Mouse (Mus musculus): ENCODE data around the gene Elmo1. TPM values are rescaled to one million over a fixed set of nuclear protein-coding genes. Genes with fewer than 3 reads are reported as not detected.
A peak's percentile ranks its signal among the peaks of the same experiment; 100 is the strongest.

Elmo1 gene
- 10.7 and 11.6 TPM in 2 replicates for polyA plus RNA-seq (2015; fragmentation: Nextera tagmentation; extraction: Ambion mirVana)

DNA sequence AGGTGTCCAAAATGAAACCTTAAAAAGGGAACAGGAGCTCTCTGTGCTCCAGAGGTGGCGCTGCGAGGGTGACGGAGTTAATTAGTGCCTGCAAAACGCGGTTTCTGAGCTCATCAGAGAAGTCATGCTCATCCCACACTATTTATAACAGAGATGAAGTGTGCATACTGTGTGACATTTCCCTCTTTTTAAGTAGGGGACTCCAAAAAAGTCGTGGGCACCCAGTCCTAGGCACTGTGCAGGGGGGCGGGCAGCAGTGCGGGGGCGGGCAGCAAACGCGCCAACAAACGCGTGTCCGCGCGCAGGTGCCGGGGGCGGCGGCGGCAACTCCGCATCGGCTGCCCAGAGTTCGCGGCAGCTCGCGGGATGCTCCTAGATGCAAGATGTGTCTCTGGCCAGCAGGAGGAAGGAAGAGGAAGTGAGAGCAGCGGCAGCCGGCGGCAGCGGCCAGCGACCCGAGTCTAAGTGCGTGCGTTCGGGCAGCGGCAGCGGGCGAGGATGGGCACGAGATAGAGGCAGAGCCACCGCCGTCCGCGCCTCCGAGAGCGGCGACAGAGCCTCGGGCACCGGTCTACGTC, at the start of gene Elmo1:
Gene Elmo1, plus strand, starts transcription at position 464 of the 578 bp plus-strand sequence.
- ATAC-seq (ENCODE audit: low FRiP score, low read depth): peak; percentile 63
- WGBS: under 1% methylated on average over 49 of the region's 49 CpGs
- peak within 1 kb of the TSS; percentile 80 for H3K4me3 ChIP-seq
- H3K4me1 ChIP-seq: no peaks in the 10 kb centered on the region
- no peaks in the 10 kb centered on the region for H3K36me3 ChIP-seq
- no peaks in the 10 kb centered on the region for H3K9me3 ChIP-seq
- H3K9ac ChIP-seq: peak within 1 kb of the TSS; percentile 78
- peak within 1 kb of the TSS; percentile 39; the same call in 1 of the 2 replicates for H3K27ac ChIP-seq
- H3K27me3 ChIP-seq: peaks cover 33% of the 10 kb centered on the region
- H3K4me2 ChIP-seq (replicated peaks): peak within 1 kb of the TSS; percentile 97

DNA sequence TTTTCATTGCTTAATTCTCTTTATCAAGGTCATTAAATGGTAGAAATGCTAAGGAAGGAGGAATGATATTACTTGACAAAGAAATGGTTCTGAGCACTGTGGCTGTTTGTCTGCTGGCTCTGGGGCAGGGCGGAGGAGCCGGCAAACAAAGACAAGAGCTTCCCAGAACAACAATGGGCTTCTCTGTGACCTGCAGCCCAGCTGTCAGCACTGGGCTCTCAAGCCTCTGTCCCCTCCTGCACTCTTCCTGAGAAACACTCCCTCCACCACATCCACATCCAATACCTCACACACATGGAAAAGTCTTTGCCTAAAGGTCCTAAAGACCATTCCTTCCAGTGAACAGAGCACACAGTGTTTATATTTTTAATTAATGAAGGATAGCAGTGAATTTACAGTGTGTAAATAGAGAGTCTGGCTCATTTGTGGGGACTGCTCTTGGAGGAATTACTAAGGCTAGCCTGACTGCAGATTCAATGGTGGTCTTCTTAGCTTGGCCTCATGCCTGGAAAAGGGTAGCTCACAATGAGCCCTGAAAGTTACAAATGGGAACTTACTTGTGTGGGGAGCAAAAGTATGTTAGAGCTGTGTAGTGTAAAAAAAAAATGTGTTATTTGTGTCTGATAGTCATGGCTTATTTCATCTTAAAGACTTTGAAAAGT, 49.1 kb upstream of the Elmo1 start:
- Histone ChIP-seq H3K4me1 (peaks cover 12% of the 10 kb centered on the region; the same call in 1 of the 2 replicates), H3K9me3 (no peaks in the 10 kb centered on the region), H3K27me3 (no peaks in the 10 kb centered on the region), H3K4me3 (no peak overlapping the region), H3K27ac (peak overlapping the region; percentile 44; the same call in 1 of the 2 replicates), H3K4me2 (replicated peaks) (no peak overlapping the region), H3K9ac (no peak overlapping the region), H3K36me3 (no peaks in the 10 kb centered on the region)
- 0 out of 2 replicates have a peak, but pooled peaks have one; percentile 36 for ATAC-seq (ENCODE audit: low FRiP score, low read depth)
- 64% methylated on average over 2 of the region's 2 CpGs for WGBS

DNA sequence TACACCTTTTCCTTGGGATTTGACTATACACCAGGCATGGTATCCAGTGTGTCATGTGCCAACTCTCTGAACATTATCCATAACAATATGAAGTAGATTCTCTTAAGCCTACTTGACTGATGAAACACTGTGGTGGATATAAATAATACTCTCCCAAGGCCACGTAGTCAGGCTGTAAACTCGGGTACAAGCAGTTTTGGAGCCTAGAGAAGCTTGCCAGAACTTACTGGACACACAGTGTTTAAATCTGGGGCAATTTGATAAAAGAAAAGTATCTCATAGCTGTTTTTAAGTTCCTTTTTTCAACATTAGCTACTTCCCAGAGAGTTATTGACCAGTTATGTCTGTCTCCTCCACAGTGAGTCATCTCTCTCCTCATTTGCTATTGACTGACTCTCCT, 47.5 kb upstream of the Elmo1 start:
- Histone ChIP-seq H3K4me2 (replicated peaks) (no peak overlapping the region), H3K9ac (no peak overlapping the region), H3K9me3 (no peaks in the 10 kb centered on the region), H3K4me1 (peaks cover 16% of the 10 kb centered on the region), H3K4me3 (no peak overlapping the region), H3K27me3 (no peaks in the 10 kb centered on the region), H3K27ac (no peak overlapping the region), H3K36me3 (no peaks in the 10 kb centered on the region)
- whole genome bisulfite sequencing: 84% methylated on average over 2 of the region's 2 CpGs
- ATAC-seq (ENCODE audit: low FRiP score, low read depth): no peak

DNA sequence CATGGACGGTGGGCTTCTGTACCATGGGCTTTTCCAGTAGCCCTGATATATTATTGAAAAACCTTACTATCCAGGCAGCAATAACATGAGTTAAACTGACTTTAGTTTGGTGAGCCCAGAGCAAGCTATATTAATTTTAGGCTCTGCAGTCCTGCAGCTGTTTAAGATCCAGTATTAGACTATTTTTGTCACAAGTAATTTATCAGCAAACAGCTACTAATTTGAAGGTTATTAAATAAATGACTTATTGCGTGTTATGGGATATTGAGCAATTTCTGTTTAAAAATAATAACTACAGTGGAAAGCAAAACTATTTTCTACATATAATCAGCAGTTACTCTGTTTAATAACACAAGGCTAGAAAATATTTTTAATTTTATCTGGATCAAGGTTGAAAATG, 45.0 kb upstream of the Elmo1 start:
- Histone ChIP-seq H3K4me1 (peaks cover 16% of the 10 kb centered on the region), H3K27me3 (peaks cover 5% of the 10 kb centered on the region; the same call in 1 of the 2 replicates), H3K36me3 (no peaks in the 10 kb centered on the region), H3K4me3 (no peak overlapping the region), H3K9ac (no peak overlapping the region), H3K27ac (no peak overlapping the region), H3K4me2 (replicated peaks) (no peak overlapping the region), H3K9me3 (no peaks in the 10 kb centered on the region)
- ATAC-seq (ENCODE audit: low FRiP score, low read depth): no peak
- 71% methylated on average over 2 of the region's 2 CpGs for WGBS

DNA sequence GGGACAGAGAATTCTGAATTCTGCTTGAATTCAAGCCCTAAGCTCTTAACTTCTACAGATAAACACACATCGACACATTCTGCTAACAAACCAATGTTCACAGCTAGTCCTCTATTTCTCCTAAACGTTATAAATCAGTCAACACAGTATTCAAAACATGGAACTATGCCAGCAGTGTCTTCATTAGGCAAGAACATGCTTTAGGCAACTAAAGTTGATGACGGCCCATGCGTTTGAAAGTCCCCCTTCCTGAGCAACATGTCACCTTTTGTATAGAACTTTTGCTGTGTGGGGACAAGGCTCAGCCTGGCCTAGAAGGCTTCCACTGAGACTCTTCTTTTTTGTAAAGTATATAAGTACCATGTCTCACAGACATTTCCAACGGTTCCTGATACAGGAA, 44.6 kb upstream of the Elmo1 start:
- no peak for ATAC-seq (ENCODE audit: low FRiP score, low read depth)

DNA sequence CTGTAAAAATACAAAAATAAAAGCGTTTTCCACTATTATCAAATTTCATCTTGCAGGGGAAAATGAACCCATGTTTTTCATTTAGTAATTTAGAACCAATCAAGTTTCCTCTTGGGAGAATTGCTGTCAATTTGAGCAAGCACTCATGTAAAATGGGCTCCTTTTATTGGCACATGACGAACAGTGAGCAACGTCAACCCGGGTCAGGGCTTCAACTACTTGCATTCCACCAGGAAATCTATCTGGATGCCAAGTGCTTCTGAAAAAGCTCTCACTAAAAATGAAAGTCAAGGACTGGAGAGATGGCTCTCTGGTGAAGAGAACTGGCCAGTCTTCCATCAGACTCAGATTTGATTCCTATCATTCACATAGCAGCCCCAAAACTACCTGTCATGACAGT, 44.0 kb upstream of the Elmo1 start:
- peaks cover 5% of the 10 kb centered on the region; the same call in 1 of the 2 replicates for H3K27me3 ChIP-seq
- no peak overlapping the region for H3K9ac ChIP-seq
- H3K4me3 ChIP-seq: no peak overlapping the region
- H3K4me2 ChIP-seq (replicated peaks): no peak overlapping the region
- ATAC-seq (ENCODE audit: low FRiP score, low read depth): no peak
- H3K9me3 ChIP-seq: no peaks in the 10 kb centered on the region
- 44% methylated on average over 4 of the region's 4 CpGs for WGBS
- H3K36me3 ChIP-seq: no peaks in the 10 kb centered on the region
- H3K4me1 ChIP-seq: peaks cover 13% of the 10 kb centered on the region
- H3K27ac ChIP-seq: no peak overlapping the region

More for the DNA sequence above, 44.6 kb upstream of the Elmo1 start:
- Histone ChIP-seq H3K27ac (no peak overlapping the region), H3K9ac (no peak overlapping the region), H3K36me3 (no peaks in the 10 kb centered on the region), H3K4me3 (no peak overlapping the region), H3K27me3 (peaks cover 5% of the 10 kb centered on the region; the same call in 1 of the 2 replicates), H3K4me1 (peaks cover 16% of the 10 kb centered on the region), H3K4me2 (replicated peaks) (no peak overlapping the region), H3K9me3 (no peaks in the 10 kb centered on the region)
- WGBS: 46% methylated on average over 5 of the region's 5 CpGs

DNA sequence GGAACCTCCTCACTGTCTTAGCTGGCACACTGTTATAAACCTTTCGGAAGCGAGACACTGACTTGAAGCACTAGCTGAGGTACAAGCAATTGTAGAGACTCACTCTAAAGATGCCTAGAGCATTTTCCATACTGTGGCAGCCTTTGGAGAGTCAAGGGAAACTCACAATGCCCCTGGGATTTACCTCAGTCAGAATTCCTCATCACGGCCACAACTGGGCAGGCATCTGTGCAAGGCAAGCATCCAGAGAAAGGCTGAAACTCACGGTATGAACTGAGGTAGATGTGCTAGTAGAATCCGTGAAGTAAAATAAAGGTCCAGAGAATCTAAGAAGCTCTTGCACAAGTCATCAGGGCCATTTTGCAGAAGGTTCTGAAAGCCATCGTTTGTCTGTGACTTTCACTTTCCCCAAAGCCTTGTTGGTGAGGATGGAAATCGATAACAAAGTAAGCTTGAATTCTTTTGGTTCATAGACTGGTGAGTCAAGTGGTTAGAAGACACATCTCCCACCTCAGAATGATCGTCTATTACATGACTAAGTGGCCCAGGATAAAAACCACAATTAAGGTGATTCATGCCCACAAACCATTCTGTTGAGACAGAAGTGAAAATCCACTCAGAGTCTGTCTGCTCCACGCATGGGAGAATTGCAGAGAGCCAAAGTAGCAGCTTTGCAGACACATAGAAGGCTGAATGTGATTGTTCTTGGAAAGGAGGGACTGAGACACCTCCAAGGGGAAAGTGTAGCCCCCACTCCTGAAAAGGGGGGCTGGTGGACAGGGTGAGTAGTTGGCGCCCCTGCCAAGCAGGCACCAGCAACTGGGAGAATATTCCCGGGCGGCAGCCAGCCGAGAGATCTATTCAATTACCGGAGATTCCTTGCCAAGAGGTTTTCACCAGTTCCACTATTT, 42.2 kb upstream of the Elmo1 start:
- Histone ChIP-seq H3K27ac (no peak overlapping the region), H3K4me1 (peaks cover 12% of the 10 kb centered on the region), H3K9me3 (no peaks in the 10 kb centered on the region), H3K9ac (no peak overlapping the region), H3K4me3 (no peak overlapping the region), H3K27me3 (peaks cover 5% of the 10 kb centered on the region; the same call in 1 of the 2 replicates), H3K4me2 (replicated peaks) (no peak overlapping the region), H3K36me3 (no peaks in the 10 kb centered on the region)
- 62% methylated on average over 14 of the region's 14 CpGs for WGBS
- no peak for ATAC-seq (ENCODE audit: low FRiP score, low read depth)

DNA sequence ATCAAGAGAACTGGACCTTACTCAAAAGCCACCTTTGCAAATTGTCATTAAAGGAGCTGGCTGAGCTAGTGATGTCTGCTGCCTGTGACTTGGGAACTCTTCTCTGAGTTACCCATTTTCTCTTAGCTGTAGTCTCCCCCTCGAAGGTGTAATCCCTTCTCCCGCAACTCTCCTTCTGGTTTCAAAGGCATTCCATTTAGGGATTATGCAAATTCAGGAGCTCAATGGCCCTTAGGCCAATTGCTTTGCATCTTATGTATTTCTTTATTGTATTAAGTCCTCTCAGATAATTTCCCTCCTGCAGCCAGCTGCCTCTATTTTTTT, 41.6 kb upstream of the Elmo1 start:
- WGBS: 38% methylated on average over 2 of the region's 2 CpGs
- Histone ChIP-seq H3K9ac (no peak overlapping the region), H3K4me3 (no peak overlapping the region), H3K27me3 (peaks cover 5% of the 10 kb centered on the region; the same call in 1 of the 2 replicates), H3K4me2 (replicated peaks) (no peak overlapping the region), H3K36me3 (no peaks in the 10 kb centered on the region), H3K9me3 (no peaks in the 10 kb centered on the region), H3K27ac (no peak overlapping the region), H3K4me1 (peaks cover 12% of the 10 kb centered on the region)
- ATAC-seq (ENCODE audit: low FRiP score, low read depth): no peak

DNA sequence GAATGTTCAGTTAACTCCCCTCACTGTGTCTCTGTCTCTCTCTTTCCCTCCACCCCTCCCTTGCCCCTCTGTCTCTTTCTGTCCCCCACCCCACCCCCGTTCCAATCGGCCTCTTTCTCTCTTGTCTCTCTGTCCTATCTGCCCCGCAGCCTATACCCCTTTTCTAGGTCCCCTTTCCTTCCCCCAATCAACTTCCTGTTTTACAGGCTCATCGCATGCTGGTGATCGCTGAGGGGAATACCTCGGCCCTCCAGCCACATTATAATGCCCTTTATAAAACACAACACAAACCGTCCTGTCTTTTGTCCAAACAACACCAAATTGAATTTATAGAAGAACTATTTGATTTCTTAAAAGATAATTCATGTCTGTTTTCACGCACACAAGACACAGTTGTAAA, 40.7 kb upstream of the Elmo1 start:
- Histone ChIP-seq H3K27me3 (peaks cover 5% of the 10 kb centered on the region; the same call in 1 of the 2 replicates), H3K9ac (no peak overlapping the region), H3K4me2 (replicated peaks) (no peak overlapping the region), H3K9me3 (no peaks in the 10 kb centered on the region), H3K27ac (no peak overlapping the region), H3K4me3 (no peak overlapping the region), H3K4me1 (peaks cover 12% of the 10 kb centered on the region), H3K36me3 (no peaks in the 10 kb centered on the region)
- no peak for ATAC-seq (ENCODE audit: low FRiP score, low read depth)
- 79% methylated on average over 8 of the region's 8 CpGs for WGBS

DNA sequence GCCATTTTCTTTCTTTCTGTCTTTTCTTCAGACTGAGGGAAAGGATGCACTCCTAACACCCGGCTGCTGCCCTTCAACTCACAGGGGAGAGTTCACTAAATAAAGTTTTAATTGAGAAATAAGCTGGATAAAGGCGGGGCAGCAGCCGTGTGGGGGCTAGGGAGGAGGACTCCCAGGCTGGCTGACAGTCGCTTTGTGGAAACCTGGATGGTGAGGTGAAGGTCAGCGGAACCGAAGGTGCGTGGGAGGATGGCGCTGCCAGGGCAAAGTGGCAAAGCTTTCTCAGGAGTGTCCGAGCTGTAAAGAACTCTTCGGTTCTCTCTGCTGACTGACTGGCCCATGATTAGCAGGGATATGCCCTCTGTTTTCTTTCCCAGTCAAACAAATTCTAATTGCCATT, 40.2 kb upstream of the Elmo1 start:
- no peak overlapping the region for H3K9ac ChIP-seq
- no peak overlapping the region for H3K4me3 ChIP-seq
- no peaks in the 10 kb centered on the region for H3K36me3 ChIP-seq
- ATAC-seq (ENCODE audit: low FRiP score, low read depth): no peak
- no peaks in the 10 kb centered on the region for H3K9me3 ChIP-seq
- WGBS: 88% methylated on average over 10 of the region's 10 CpGs
- peaks cover 5% of the 10 kb centered on the region; the same call in 1 of the 2 replicates for H3K27me3 ChIP-seq
- peaks cover 12% of the 10 kb centered on the region for H3K4me1 ChIP-seq
- H3K27ac ChIP-seq: no peak overlapping the region
- H3K4me2 ChIP-seq (replicated peaks): no peak overlapping the region

DNA sequence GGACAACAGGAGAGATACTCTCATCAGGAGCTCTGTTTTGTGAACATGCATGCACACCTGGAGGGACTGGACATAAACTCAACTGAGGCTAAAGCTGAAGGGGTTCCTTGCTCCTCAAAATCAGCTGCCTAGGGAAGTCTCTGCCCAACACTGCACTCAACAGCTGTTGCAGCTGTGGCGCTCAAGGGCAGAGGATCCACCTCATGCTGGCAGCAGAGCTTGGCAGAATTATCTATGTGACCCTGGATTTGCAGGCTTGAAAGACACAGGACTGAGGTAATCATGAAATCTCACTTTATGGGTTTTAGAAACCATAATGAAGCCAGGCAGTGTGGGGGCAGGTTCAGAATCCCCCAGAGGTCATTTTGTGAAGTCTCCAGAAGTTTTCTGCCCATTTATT, 32.5 kb upstream of the Elmo1 start:
- WGBS: 100% methylated on average over 1 of the region's 1 CpGs
- Histone ChIP-seq H3K4me3 (no peak overlapping the region), H3K27me3 (no peaks in the 10 kb centered on the region), H3K9ac (no peak overlapping the region), H3K4me2 (replicated peaks) (no peak overlapping the region), H3K27ac (no peak overlapping the region), H3K4me1 (no peaks in the 10 kb centered on the region), H3K9me3 (no peaks in the 10 kb centered on the region), H3K36me3 (no peaks in the 10 kb centered on the region)
- no peak for ATAC-seq (ENCODE audit: low FRiP score, low read depth)

DNA sequence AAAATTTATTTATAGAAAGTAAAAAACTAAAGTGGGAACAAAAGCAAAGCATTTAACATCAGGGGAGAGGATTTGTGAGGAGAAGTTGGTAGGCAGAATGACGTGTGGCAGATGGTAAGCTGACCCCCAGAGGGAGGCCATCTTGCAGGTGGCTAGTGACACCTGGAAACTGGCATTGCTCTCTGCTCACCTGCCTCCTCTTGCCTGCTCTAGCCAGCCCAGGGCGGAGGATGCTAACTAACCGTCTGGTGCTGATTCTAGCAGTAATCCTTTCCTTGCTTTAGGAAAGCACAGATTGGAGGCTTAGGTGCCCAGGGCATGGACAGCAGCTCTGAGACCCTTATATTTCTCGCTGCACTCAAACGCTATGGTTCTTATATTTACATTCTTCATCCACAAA, 29.4 kb upstream of the Elmo1 start:
- ATAC-seq (ENCODE audit: low FRiP score, low read depth): no peak
- Histone ChIP-seq H3K4me3 (no peak overlapping the region), H3K4me1 (no peaks in the 10 kb centered on the region), H3K9ac (no peak overlapping the region), H3K36me3 (no peaks in the 10 kb centered on the region), H3K4me2 (replicated peaks) (no peak overlapping the region), H3K27me3 (no peaks in the 10 kb centered on the region), H3K9me3 (no peaks in the 10 kb centered on the region), H3K27ac (no peak overlapping the region)
- 69% methylated on average over 5 of the region's 5 CpGs for WGBS

Measured in limb, embryonic 13.5 days (tissue).